Mouse (Mus musculus) small intestine, adult 2 months (tissue): Measurements from ENCODE around the gene Caprin1. TPM values are rescaled to one million over a fixed set of nuclear protein-coding genes. Genes with fewer than 3 reads are reported as not detected.

Experiments used
- H3K27ac ChIP-seq: fragments of 200-500 bp; 2 replicates; pipeline ENCODE4 v1.5.1; 2012; ENCODE audit warnings: low read depth, low read length, control low read depth, inconsistent platforms; ENCODE audit not compliant: insufficient read depth
- H3K27me3 ChIP-seq: fragments of 200-500 bp; 2 replicates; pipeline ENCODE4 v1.6.1; 2012; ENCODE audit warnings: mild to moderate bottlenecking, moderate library complexity, low read length, inconsistent platforms; ENCODE audit not compliant: control insufficient read depth, insufficient read depth
- H3K36me3 ChIP-seq: fragments of 200-500 bp; 2 replicates; pipeline ENCODE4 v1.6.1; 2012; ENCODE audit warnings: mild to moderate bottlenecking, low read length, control low read depth, inconsistent platforms; ENCODE audit not compliant: control insufficient read depth, insufficient read depth
- H3K4me1 ChIP-seq: fragments of 200-500 bp; 2 replicates; pipeline ENCODE4 v1.6.1; 2012; ENCODE audit warnings: low read length, inconsistent platforms, mixed read lengths; ENCODE audit not compliant: control insufficient read depth, insufficient read depth, insufficient read length
- H3K4me3 ChIP-seq: fragments of 200-500 bp; 2 replicates; pipeline ENCODE4 v1.5.1; 2012; ENCODE audit warnings: low read depth, mild to moderate bottlenecking, control low read depth, inconsistent platforms, low read length, moderate library complexity
- CTCF ChIP-seq: fragments of 200-500 bp; IDR thresholded peaks from 2 replicates; pipeline ENCODE4 v1.5.1; 2012; ENCODE audit warnings: low read depth, mild to moderate bottlenecking, control low read depth, inconsistent platforms, low read length, moderate library complexity, mixed read lengths; ENCODE audit not compliant: insufficient replicate concordance, insufficient read length; ENCODE audit errors: extremely low read depth
- POLR2A ChIP-seq: fragments of 200-500 bp; IDR thresholded peaks from 2 replicates; pipeline ENCODE4 v1.6.1; 2012; ENCODE audit warnings: low read depth, mild to moderate bottlenecking, control low read depth, inconsistent platforms, low read length, moderate library complexity
- WGBS: fragments of 180-500 bp; shearing (Covaris S2); methylation state at CpG from one replicate; pipeline ENCODE4 v1.1.7; 2018; 5-methylcytosine and 5-hydroxymethylcytosine counted together
- polyA plus RNA-seq: library from polyadenylated mRNA; depleted of rRNA; stranded (reverse); fragments of >200 nt; gene quantifications from 2 replicates; pipeline ENCODE4 v1.2.3, GENCODE M21; 2012; rRNA removed

The Caprin1 gene
- polyA plus RNA-seq, 1 experiment: 90.0 TPM

DNA sequence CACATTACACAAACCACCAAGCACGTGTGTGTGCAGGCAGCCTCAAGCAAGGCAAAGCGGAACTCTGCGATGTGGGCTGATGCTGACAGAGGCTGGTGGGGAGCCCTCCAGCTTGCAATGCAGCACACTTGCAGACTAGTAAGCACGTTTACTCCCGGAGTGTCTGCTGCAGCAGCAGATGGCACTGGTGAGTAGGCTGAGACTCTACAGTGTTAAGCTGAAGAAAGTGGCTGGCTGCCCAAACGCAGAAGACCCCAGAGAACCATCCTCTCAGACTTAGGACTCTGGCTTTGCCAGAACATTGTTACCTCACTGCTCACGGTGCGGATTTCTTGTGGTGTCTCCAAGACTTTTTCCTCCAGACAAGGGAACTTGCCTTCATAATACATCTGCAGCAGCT, 66.5 kb downstream of the Caprin1 start:
- Histone ChIP-seq H3K4me1 (no peaks in the 10 kb centered on the region), H3K36me3 (peaks cover 43% of the 10 kb centered on the region), H3K4me3 (no peak overlapping the region), H3K27me3 (no peaks in the 10 kb centered on the region), H3K27ac (no peak overlapping the region)
- TF ChIP-seq POLR2A (no peak), CTCF (no peak)
- 87% methylated on average over 8 of the region's 8 CpGs for WGBS

DNA sequence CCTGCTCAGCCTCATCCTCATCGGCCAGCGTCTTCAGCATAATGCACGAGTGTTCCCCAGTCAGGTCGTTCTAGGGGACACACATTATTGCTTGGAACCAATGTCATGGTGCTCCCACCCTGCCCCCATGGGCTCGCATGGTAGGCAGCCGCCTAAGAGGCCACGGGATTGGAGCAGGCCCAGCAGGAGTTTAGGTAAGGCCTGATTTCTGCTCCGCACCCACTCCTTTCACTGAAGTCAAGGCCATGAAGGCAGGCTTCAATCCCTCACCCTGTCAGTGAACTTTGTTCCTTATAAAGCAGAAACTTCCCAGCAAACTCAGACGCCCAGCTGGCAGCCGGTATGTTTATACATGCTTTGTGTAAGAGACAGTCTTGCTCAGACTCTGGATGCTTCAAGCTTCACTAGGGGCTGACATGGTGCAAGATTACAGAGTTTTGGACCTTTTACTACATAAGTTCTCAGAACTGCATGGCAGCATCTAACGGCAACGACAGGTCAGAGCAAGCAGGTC, 69.4 kb downstream of the Caprin1 start:
- Histone ChIP-seq H3K27me3 (no peaks in the 10 kb centered on the region), H3K36me3 (peaks cover 43% of the 10 kb centered on the region), H3K4me1 (no peaks in the 10 kb centered on the region), H3K27ac (peak overlapping the region; percentile 14; the same call in 1 of the 2 replicates), H3K4me3 (no peak overlapping the region)
- WGBS: 76% methylated on average over 12 of the region's 12 CpGs
- no peak for TF ChIP-seq POLR2A
- no peak for TF ChIP-seq CTCF

DNA sequence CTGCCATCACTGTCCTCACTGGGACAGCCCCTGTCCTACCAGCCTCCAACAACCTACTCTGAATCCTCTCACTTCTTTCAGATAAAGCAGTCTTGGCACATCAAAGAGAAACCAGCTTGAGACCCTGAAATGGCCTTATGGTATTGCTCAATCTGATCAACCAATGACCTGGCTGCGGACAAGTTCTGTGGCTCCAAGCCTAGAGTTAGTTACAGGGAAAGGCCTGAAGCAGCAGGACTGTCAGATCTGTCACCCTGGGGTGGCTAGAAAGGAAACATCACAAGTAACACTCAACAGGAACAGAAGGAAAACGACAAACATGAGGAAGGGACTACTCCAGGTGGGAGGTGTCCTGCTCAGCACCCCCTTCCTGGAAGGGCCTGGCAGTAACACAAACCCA, 72.9 kb downstream of the Caprin1 start:
- H3K36me3 ChIP-seq: peaks cover 41% of the 10 kb centered on the region
- no peaks in the 10 kb centered on the region for H3K27me3 ChIP-seq
- TF ChIP-seq POLR2A (no peak), CTCF (no peak)
- H3K4me3 ChIP-seq: no peak overlapping the region
- 81% methylated on average over 2 of the region's 2 CpGs for WGBS
- no peaks in the 10 kb centered on the region for H3K4me1 ChIP-seq
- H3K27ac ChIP-seq: no peak overlapping the region

DNA sequence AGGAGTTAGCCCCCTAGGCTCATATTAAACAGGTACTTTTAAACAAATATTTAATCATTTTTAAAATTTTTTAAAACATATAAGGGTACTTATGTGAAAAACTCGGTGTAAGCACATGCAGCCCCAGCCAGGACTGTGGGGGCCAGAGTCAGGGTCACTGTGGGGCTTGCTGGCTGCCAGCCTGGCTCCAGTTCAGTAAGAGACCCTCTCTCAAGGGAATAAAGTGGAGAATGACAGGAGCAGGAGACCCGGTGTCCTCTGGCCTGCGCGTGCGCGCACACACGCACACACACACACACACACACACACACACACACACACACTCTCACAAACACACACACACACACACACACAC, 78.2 kb downstream of the Caprin1 start:
- no peaks in the 10 kb centered on the region for H3K27me3 ChIP-seq
- 93% methylated on average over 7 of the region's 7 CpGs for WGBS
- H3K27ac ChIP-seq: no peak overlapping the region
- TF ChIP-seq CTCF: no peak
- TF ChIP-seq POLR2A: no peak
- H3K4me3 ChIP-seq: no peak overlapping the region
- peaks cover 14% of the 10 kb centered on the region for H3K36me3 ChIP-seq
- H3K4me1 ChIP-seq: peaks cover 2% of the 10 kb centered on the region; the same call in 1 of the 2 replicates

DNA sequence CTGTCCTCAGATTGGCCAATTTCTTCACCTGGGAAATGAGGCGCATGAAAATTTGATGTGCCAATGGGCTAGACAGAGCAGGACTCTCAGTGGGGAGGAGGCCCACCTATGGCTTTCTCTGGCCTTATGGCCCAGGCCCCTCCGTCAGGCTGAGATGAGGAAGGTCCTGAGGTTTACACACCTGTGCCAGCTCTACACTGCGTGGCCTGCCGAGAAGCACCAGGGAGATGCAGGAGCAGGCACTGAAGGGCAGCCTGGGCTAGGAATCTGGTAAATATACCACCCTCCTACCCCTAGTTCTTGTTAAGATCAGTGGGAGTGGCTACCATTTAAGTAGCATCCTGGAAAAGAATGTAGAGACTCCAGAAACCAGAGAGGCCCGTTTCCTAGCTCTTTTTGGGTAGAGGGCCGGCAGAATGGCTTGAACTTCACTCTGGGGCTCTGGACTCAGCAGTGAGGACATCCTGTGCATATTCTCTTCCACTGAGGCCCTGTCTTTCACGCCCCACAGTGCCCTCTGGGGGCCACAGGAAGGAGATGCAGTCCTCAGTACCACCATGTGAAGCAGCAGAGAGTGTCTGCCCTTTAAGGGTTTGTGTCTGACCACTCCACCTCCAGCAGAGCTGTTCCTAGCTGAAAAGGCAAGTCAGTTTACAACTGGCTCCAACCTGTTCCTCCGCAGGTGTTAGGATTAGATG, 78.7 kb downstream of the Caprin1 start:
- no peaks in the 10 kb centered on the region for H3K27me3 ChIP-seq
- peak; percentile 85; the same call in 1 of the 2 replicates for TF ChIP-seq CTCF
- TF ChIP-seq POLR2A: no peak
- H3K4me1 ChIP-seq: peaks cover 5% of the 10 kb centered on the region
- peaks cover 11% of the 10 kb centered on the region for H3K36me3 ChIP-seq
- no peak overlapping the region for H3K27ac ChIP-seq
- WGBS: 63% methylated on average over 8 of the region's 8 CpGs
- H3K4me3 ChIP-seq: no peak overlapping the region

DNA sequence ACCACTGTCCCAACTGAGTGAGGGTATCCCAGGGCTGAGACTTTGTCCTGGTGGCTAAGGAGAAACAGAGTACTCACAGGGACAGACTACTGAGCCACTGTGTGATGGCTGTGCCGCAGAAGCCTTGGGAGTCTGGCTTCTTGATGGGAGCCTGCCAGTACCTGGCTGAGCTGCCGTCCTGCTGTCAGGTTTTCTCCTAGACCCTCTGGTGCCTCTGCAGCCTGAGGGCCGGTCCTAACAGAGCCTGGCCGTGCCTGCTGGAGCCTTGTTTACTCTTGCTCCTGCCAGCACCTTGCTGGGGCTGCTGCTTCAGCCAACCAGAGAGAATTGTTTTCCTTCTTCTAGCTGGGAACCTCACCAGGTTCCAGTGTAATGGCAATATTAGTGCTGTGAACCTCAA, 83.0 kb downstream of the Caprin1 start:
- 69% methylated on average over 4 of the region's 4 CpGs for WGBS
- H3K27me3 ChIP-seq: no peaks in the 10 kb centered on the region
- no peak overlapping the region for H3K4me3 ChIP-seq
- no peak overlapping the region for H3K27ac ChIP-seq
- H3K36me3 ChIP-seq: no peaks in the 10 kb centered on the region
- TF ChIP-seq CTCF (no peak), POLR2A (no peak)
- peaks cover 7% of the 10 kb centered on the region for H3K4me1 ChIP-seq

DNA sequence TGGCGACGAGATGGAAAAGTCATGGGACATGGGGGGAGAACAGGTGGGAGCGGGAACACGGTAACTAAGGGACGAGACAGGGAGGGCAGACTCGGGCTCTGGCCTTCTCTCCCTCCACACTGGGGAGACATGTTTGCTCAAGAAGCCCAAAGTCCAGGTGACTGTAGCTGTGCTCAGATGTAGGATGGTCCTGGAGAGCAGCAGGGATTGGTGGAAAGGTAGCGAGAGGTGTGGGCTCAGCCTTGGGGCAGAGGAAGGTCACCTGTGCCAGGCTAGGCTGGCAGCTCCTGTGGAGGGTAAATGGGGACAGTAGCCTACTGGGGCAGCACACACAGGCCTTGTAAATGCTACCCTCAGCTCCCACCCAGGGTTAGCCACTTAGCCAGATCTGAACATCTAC, 83.6 kb downstream of the Caprin1 start:
- 44% methylated on average over 7 of the region's 7 CpGs for WGBS
- Histone ChIP-seq H3K27ac (no peak overlapping the region), H3K36me3 (no peaks in the 10 kb centered on the region)

More for the DNA sequence above, 83.6 kb downstream of the Caprin1 start:
- TF ChIP-seq POLR2A: no peak
- TF ChIP-seq CTCF: no peak
- peaks cover 7% of the 10 kb centered on the region for H3K4me1 ChIP-seq
- H3K27me3 ChIP-seq: no peaks in the 10 kb centered on the region
- no peak overlapping the region for H3K4me3 ChIP-seq

Other genes starting within 250 kb of the Caprin1 start
- 2.7 and 3.6 TPM in 2 replicates for gene Abtb2, start 231.3 kb downstream of the Caprin1 start, polyA plus RNA-seq
- 8.5 and 13.4 TPM in 2 replicates for gene Nat10, start 36.4 kb downstream of the Caprin1 start, polyA plus RNA-seq
- 7.5 and 13.1 TPM in 2 replicates for gene Lmo2, start 160.3 kb upstream of the Caprin1 start, polyA plus RNA-seq
- 4.6 and 6.9 TPM in 2 replicates for gene Fbxo3, start 230.1 kb upstream of the Caprin1 start, polyA plus RNA-seq
- gene 4931422A03Rik, start 230.7 kb upstream of the Caprin1 start, polyA plus RNA-seq: not detected in 2 replicates